Mouse (Mus musculus) hindbrain, postnatal 0 days (tissue): Measurements from ENCODE around the gene Leo1. TPM values are rescaled to one million over a fixed set of nuclear protein-coding genes. Genes with fewer than 3 reads are reported as not detected.

Experiments
- ATAC-seq: fragments of 200-750 bp; cut with Nextera tagmentation; 2 replicates; pipeline ENCODE4 v1.8.0; 2017; ENCODE audit warnings: mild to moderate bottlenecking, moderate TSS enrichment, moderate library complexity
- DNase-seq: peaks from one replicate; pipeline ENCODE4 v3.0.0-alpha.2; 2015; ENCODE audit warnings: low spot score
- H3K27ac ChIP-seq: fragments of 300-500 bp; sonication (generic); 2 replicates; pipeline ENCODE4 v1.5.1; 2014; ENCODE audit warnings: mild to moderate bottlenecking
- H3K27me3 ChIP-seq: fragments of 300-500 bp; sonication (generic); 2 replicates; pipeline ENCODE4 v1.6.1; 2014; ENCODE audit warnings: low read length, mixed read lengths; ENCODE audit not compliant: insufficient read depth
- H3K36me3 ChIP-seq: fragments of 300-500 bp; sonication (generic); 2 replicates; pipeline ENCODE4 v1.6.1; 2014; ENCODE audit warnings: low read length, mixed read lengths; ENCODE audit not compliant: insufficient read depth
- H3K4me1 ChIP-seq: fragments of 300-500 bp; sonication (generic); 2 replicates; pipeline ENCODE4 v1.6.1; 2014; ENCODE audit warnings: antibody characterized with exemption, low read length, mixed read lengths; ENCODE audit not compliant: insufficient read depth
- H3K4me2 ChIP-seq: fragments of 300-500 bp; sonication (generic); 2 replicates; pipeline ENCODE4 v1.6.1; 2014; ENCODE audit warnings: low read depth, mild to moderate bottlenecking, low read length, moderate library complexity, mixed read lengths
- H3K4me3 ChIP-seq: fragments of 300-500 bp; sonication (generic); 2 replicates; pipeline ENCODE4 v1.5.1; 2014; ENCODE audit warnings: low read length
- H3K9ac ChIP-seq: fragments of 300-500 bp; sonication (generic); replicated peaks from 2 replicates; pipeline ENCODE4 v1.6.1; 2014; ENCODE audit warnings: mild to moderate bottlenecking, low read length, moderate library complexity, mixed read lengths
- H3K9me3 ChIP-seq: fragments of 300-500 bp; sonication (generic); 2 replicates; pipeline ENCODE4 v1.6.1; 2016; ENCODE audit warnings: low read length, mixed read lengths
- CTCF ChIP-seq: IDR thresholded peaks from 2 replicates; pipeline ENCODE4 v1.5.1; 2016; ENCODE audit warnings: antibody characterized with exemption, control low read depth, low read depth
- WGBS: fragments of 180-500 bp; shearing (Covaris S2); extraction: QIAGEN DNeasy Blood & Tissue Kit; methylation state at CpG from one replicate; pipeline ENCODE4 v1.1.7; 2014; 5-methylcytosine and 5-hydroxymethylcytosine counted together
- polyA plus RNA-seq: library from polyadenylated mRNA; unstranded; fragments of >200 nt; fragmentation: Nextera tagmentation; extraction: Ambion mirVana; gene quantifications from 2 replicates; pipeline ENCODE4 v1.2.1, GENCODE M21; 2015
- total RNA-seq: library from RNA; depleted of rRNA; stranded (reverse); fragments of >200 nt; gene quantifications from 2 replicates; pipeline ENCODE4 v1.2.3, GENCODE M21; 2014

The Leo1 gene
- total and polyA plus RNA-seq, 2 experiments from 2014 or later = 19.4 to 41.2 TPM

GRCm38 (mm10) chr9:75425796-75426391 lies 15.4 kb upstream of the Leo1 start:
- no peaks in the 10 kb centered on the region for H3K27me3 ChIP-seq
- DNase-seq (no peak), ATAC-seq (no peak)
- H3K36me3 ChIP-seq = no peaks in the 10 kb centered on the region
- no peak overlapping the region for H3K27ac ChIP-seq
- 81% methylated on average over 7 of the region's 7 CpGs for WGBS
- no peak for TF ChIP-seq CTCF
- H3K4me3 ChIP-seq = no peak overlapping the region
- H3K4me2 ChIP-seq = no peak overlapping the region
- H3K9me3 ChIP-seq = no peaks in the 10 kb centered on the region
- H3K9ac ChIP-seq = no peak overlapping the region
- no peaks in the 10 kb centered on the region for H3K4me1 ChIP-seq

- Histone ChIP-seq H3K4me1 (no peaks in the 10 kb centered on the region), H3K4me3 (no peak overlapping the region), H3K9me3 (no peaks in the 10 kb centered on the region), H3K9ac (no peak overlapping the region), H3K27me3 (no peaks in the 10 kb centered on the region), H3K36me3 (no peaks in the 10 kb centered on the region), H3K27ac (no peak overlapping the region), H3K4me2 (no peak overlapping the region)
- no peak for TF ChIP-seq CTCF
- peak; percentile 49 for DNase-seq
- 0 out of 2 replicates have a peak, but pooled peaks have one; percentile 63 for ATAC-seq
- 71% methylated on average over 9 of the region's 9 CpGs for WGBS
Measured at GRCm38 (mm10) chr9:75427366-75428273, 13.7 kb upstream of the Leo1 start.

- ATAC-seq (no peak), DNase-seq (no peak)
- Histone ChIP-seq H3K36me3 (no peaks in the 10 kb centered on the region), H3K4me2 (no peak overlapping the region), H3K4me3 (no peak overlapping the region), H3K9ac (no peak overlapping the region), H3K27ac (no peak overlapping the region), H3K27me3 (no peaks in the 10 kb centered on the region), H3K9me3 (no peaks in the 10 kb centered on the region), H3K4me1 (no peaks in the 10 kb centered on the region)
- 62% methylated on average over 2 of the region's 2 CpGs for WGBS
- TF ChIP-seq CTCF = no peak
Measured at GRCm38 (mm10) chr9:75428274-75428600, 13.1 kb upstream of the Leo1 start.

GRCm38 (mm10) chr9:75429040-75429439 lies 12.3 kb upstream of the Leo1 start:
- Histone ChIP-seq H3K27me3 (no peaks in the 10 kb centered on the region), H3K9me3 (no peaks in the 10 kb centered on the region), H3K4me3 (no peak overlapping the region), H3K36me3 (no peaks in the 10 kb centered on the region), H3K4me2 (no peak overlapping the region), H3K9ac (no peak overlapping the region), H3K4me1 (no peaks in the 10 kb centered on the region), H3K27ac (no peak overlapping the region)
- DNase-seq = no peak
- 90% methylated on average over 2 of the region's 2 CpGs for WGBS
- TF ChIP-seq CTCF = no peak
- no peak for ATAC-seq

GRCm38 (mm10) chr9:75429657-75430056 lies 11.7 kb upstream of the Leo1 start:
- 89% methylated on average over 1 of the region's 1 CpGs for WGBS

GRCm38 (mm10) chr9:75430822-75431621 lies 10.3 kb upstream of the Leo1 start:
- H3K4me1 ChIP-seq = no peaks in the 10 kb centered on the region
- H3K4me3 ChIP-seq = no peak overlapping the region
- H3K36me3 ChIP-seq = no peaks in the 10 kb centered on the region
- no peaks in the 10 kb centered on the region for H3K27me3 ChIP-seq
- no peaks in the 10 kb centered on the region for H3K9me3 ChIP-seq
- no peak overlapping the region for H3K4me2 ChIP-seq
- DNase-seq (no peak), ATAC-seq (no peak)
- H3K9ac ChIP-seq = no peak overlapping the region
- H3K27ac ChIP-seq = no peak overlapping the region
- WGBS = 64% methylated on average over 16 of the region's 16 CpGs
- TF ChIP-seq CTCF = no peak

More at GRCm38 (mm10) chr9:75429657-75430056, 11.7 kb upstream of the Leo1 start:
- Histone ChIP-seq H3K4me1 (no peaks in the 10 kb centered on the region), H3K4me2 (no peak overlapping the region), H3K27me3 (no peaks in the 10 kb centered on the region), H3K27ac (no peak overlapping the region), H3K9ac (no peak overlapping the region), H3K9me3 (no peaks in the 10 kb centered on the region), H3K36me3 (no peaks in the 10 kb centered on the region), H3K4me3 (no peak overlapping the region)
- DNase-seq (no peak), ATAC-seq (no peak)
- no peak for TF ChIP-seq CTCF
